ENCODE assay signal across 9 mouse cellular contexts in genomic region chr8:35765499-35766193, GRCm38 (mm10). TPM values are rescaled to one million over a fixed set of nuclear protein-coding genes. Genes with fewer than 3 reads are reported as not detected.
DNase-seq lines count a peak whose midpoint lies in the region; ATAC-seq and TF ChIP-seq lines count a peak whose summit lies in the region.
"Had no signal": no experiment of that assay in that cellular context is flagged by ENCODE, and none has a peak within 500 bp of the region (broad histone marks: within the 10 kb centered on the region; RNA-seq: fewer than 3 reads in every experiment).

Gene Gm19410 (plus strand): TSS chr8:35765790.

- DNase-seq in left cerebral cortex, adult 18-20 months (ENCODE audit: low spot score in 2 of 2) = peak; percentile 41 to 62
- no peak for DNase-seq in left cerebral cortex, adult 11 months (ENCODE audit: low spot score)
- DNase-seq in kidney, postnatal 14 days = peak; percentile 37
- peak; percentile 45 for DNase-seq in midbrain, embryonic 10.5 days (ENCODE audit: low spot score)

- no peak for TF ChIP-seq POLR2A in cortical plate, adult 2 months (IDR thresholded peaks at IDR 0.05; ENCODE audit: extremely low read depth, insufficient read depth, low read length)

- H3K36me3 ChIP-seq in heart, embryonic 15.5 days = no peaks in the 10 kb centered on the region
- H3K36me3 ChIP-seq in midbrain, embryonic 10.5 days = no peaks in the 10 kb centered on the region
- H3K36me3 ChIP-seq in stomach, embryonic 15.5 days = no peaks in the 10 kb centered on the region

- peak within 1 kb of the TSS; percentile 41 for H3K9ac ChIP-seq in heart, embryonic 15.5 days
- no peak within 1 kb of the TSS for H3K9ac ChIP-seq in stomach, embryonic 15.5 days

- no peaks in the 10 kb centered on the region for H3K9me3 ChIP-seq in heart, embryonic 15.5 days (replicated peaks)
- H3K9me3 ChIP-seq in midbrain, embryonic 10.5 days (replicated peaks) = no peaks in the 10 kb centered on the region
- H3K9me3 ChIP-seq in stomach, embryonic 15.5 days = no peaks in the 10 kb centered on the region

- H3K27ac ChIP-seq in cortical plate, adult 2 months (ENCODE audit: insufficient read depth, low read length) = no peak within 1 kb of the TSS
- H3K27ac ChIP-seq in heart, embryonic 15.5 days = no peak within 1 kb of the TSS
- peak within 1 kb of the TSS; percentile 52; the same call in 1 of the 2 replicates for H3K27ac ChIP-seq in midbrain, embryonic 10.5 days (replicated peaks)
- H3K27ac ChIP-seq in stomach, embryonic 15.5 days = no peak within 1 kb of the TSS

- ATAC-seq in heart, embryonic 15.5 days (replicated peaks; ENCODE audit: insufficient number of reproducible peaks, insufficient read depth, low FRiP score, low read depth) = no peak
- ATAC-seq in stomach, embryonic 15.5 days (ENCODE audit: insufficient read depth, low FRiP score, low read depth) = peak; percentile 14; the same call in 1 of the 2 replicates
- no peak for ATAC-seq in erythroblast, adult 5-6 weeks (replicated peaks; ENCODE audit: low FRiP score, poor library complexity, severe bottlenecking)

- WGBS in heart, embryonic 15.5 days = under 1% methylated on average over 35 of the region's 35 CpGs
- WGBS in midbrain, embryonic 10.5 days = under 1% methylated on average over 35 of the region's 35 CpGs
- WGBS in stomach, embryonic 15.5 days = under 1% methylated on average over 35 of the region's 35 CpGs

- peaks cover 28% of the 10 kb centered on the region for H3K27me3 ChIP-seq in heart, embryonic 15.5 days
- H3K27me3 ChIP-seq in midbrain, embryonic 10.5 days (ENCODE audit: low read depth, poor library complexity, severe bottlenecking) = peaks cover 54% of the 10 kb centered on the region
- peaks cover 11% of the 10 kb centered on the region for H3K27me3 ChIP-seq in stomach, embryonic 15.5 days (replicated peaks)

- H3K4me1 ChIP-seq in cortical plate, adult 2 months (ENCODE audit: control insufficient read depth, insufficient read depth, low read length) = peaks cover 1% of the 10 kb centered on the region; the same call in 1 of the 2 replicates
- H3K4me1 ChIP-seq in heart, embryonic 15.5 days (replicated peaks) = peaks cover 12% of the 10 kb centered on the region
- peaks cover 12% of the 10 kb centered on the region for H3K4me1 ChIP-seq in midbrain, embryonic 10.5 days
- H3K4me1 ChIP-seq in stomach, embryonic 15.5 days = peaks cover 3% of the 10 kb centered on the region; the same call in 1 of the 2 replicates

- TF ChIP-seq CTCF in cortical plate, adult 2 months (IDR thresholded peaks at IDR 0.05; ENCODE audit: extremely low read depth, insufficient read depth, low read length) = no peak

- H3K4me3 ChIP-seq in cortical plate, adult 2 months (ENCODE audit: insufficient read depth, low read length) = peak within 1 kb of the TSS; percentile 30
- H3K4me3 ChIP-seq in heart, embryonic 15.5 days = peak within 1 kb of the TSS; percentile 49
- peak within 1 kb of the TSS; percentile 66 for H3K4me3 ChIP-seq in midbrain, embryonic 10.5 days
- H3K4me3 ChIP-seq in stomach, embryonic 15.5 days (replicated peaks) = peak within 1 kb of the TSS; percentile 39

- peak within 1 kb of the TSS; percentile 92 for H3K4me2 ChIP-seq in heart, embryonic 15.5 days
- peak within 1 kb of the TSS; percentile 85 for H3K4me2 ChIP-seq in stomach, embryonic 15.5 days

RNA-seq across cellular contexts. Expression of gene Gm19410, which starts in this region (rescaled TPM):
- 10 to 100 TPM; 21.0 to 22.5 TPM for total RNA-seq in left cerebral cortex, adult 18-20 months (2021)
- 8.6 and 8.7 TPM in 2 replicates for polyA plus RNA-seq in cortical plate, adult 2 months (2012; rRNA removed)
- 0.06 and 0.11 TPM in 2 replicates for polyA plus RNA-seq in heart, embryonic 15.5 days (2015; fragmentation: Nextera tagmentation; extraction: Ambion mirVana)
- polyA plus RNA-seq in midbrain, embryonic 10.5 days (2016; fragmentation: Nextera tagmentation; extraction: Ambion mirVana) = not detected in 2 replicates
- 0.03 and 0.04 TPM in 2 replicates for polyA plus RNA-seq in stomach, embryonic 15.5 days (2015; fragmentation: Nextera tagmentation; extraction: Ambion mirVana)
- total RNA-seq in erythroblast, adult 5-6 weeks (2015; ENCODE audit: low replicate concordance) = not detected in 2 replicates
- not detected in 2 replicates for total RNA-seq in erythroblast, adult 5-6 weeks (2017; ENCODE audit: low replicate concordance)
- total RNA-seq: adrenal gland, adult 18-20 months had no signal

Comparison
In these comparisons a context has a peak if more than half of its experiments do, and no peak if none do; other contexts are left out.
1. RNA of gene Gm19410 (total RNA-seq): 21.0 to 22.5 TPM in left cerebral cortex, adult 18-20 months; not detected in erythroblast, adult 5-6 weeks; every median in the first group is over 10 times any median in the second.
2. Peak in DNase-seq, H3K4me3 ChIP-seq and H3K27ac ChIP-seq in midbrain, embryonic 10.5 days; RNA of the gene not detected or under 1 TPM.
3. Peak in ATAC-seq, H3K4me3 ChIP-seq and H3K4me2 ChIP-seq in stomach, embryonic 15.5 days; RNA of the gene not detected or under 1 TPM.
4. Peak in every context shown above with its lines, with median percentiles within 50 percentile points of each other: H3K4me3 ChIP-seq.